Mouse (Mus musculus): ENCODE results near the gene Abca1. TPM values are rescaled to one million over a fixed set of nuclear protein-coding genes. Genes with fewer than 3 reads are reported as not detected.

Gene Abca1
- total RNA-seq (2012; rRNA removed) (8.4 and 10.8 TPM in 2 replicates), polyA plus RNA-seq (2012; ENCODE audit: insufficient read depth in 1 of 2, insufficient read length in 2 of 2, low read depth in 1 of 2, low replicate concordance in 2 of 2, missing spikeins in 1 of 2) (1 to 10 TPM in 1 of 2 experiments, not detected in 1; 9.0 TPM)

GRCm38 (mm10) chr4:53159767-53160166, at the start of gene Abca1:
Abca1 (minus strand) TSS chr4:53159895.
- Histone ChIP-seq H3K4me3 (ENCODE audit: control insufficient read depth in 1 of 2, insufficient read depth in 1 of 2, low read depth in 2 of 2, low read length in 2 of 2) (peak within 1 kb of the TSS; percentile 83 to 94), H3K27ac (ENCODE audit: control insufficient read depth, low read depth, low read length) (peak within 1 kb of the TSS; percentile 56), H3K9me3 (replicated peaks; ENCODE audit: insufficient read depth, low read length) (no peaks in the 10 kb centered on the region), H3K27me3 (ENCODE audit: control insufficient read depth in 1 of 2, insufficient read depth in 2 of 2, low read length in 2 of 2) (no peaks in the 10 kb centered on the region; a peak in 1 of 4 replicates), H3K79me2 (ENCODE audit: control insufficient read depth, insufficient read depth, low read length, poor library complexity) (peaks cover 21% of the 10 kb centered on the region), H3K4me1 (ENCODE audit: control insufficient read depth in 1 of 2, insufficient read depth in 2 of 2, low read length in 2 of 2) (peaks cover 0 to 16% of the 10 kb centered on the region in 2 experiments; a peak in 2 of 4 replicates), H3K9ac (ENCODE audit: control insufficient read depth, low read depth, low read length, poor library complexity, severe bottlenecking) (peak within 1 kb of the TSS; percentile 80), H3K36me3 (ENCODE audit: control insufficient read depth in 1 of 2, insufficient read depth in 2 of 2, low read length in 2 of 2) (peaks cover 0 to 12% of the 10 kb centered on the region in 2 experiments; a peak in 2 of 4 replicates)
- DNase-seq (ENCODE audit: low read depth, low spot score) = peak; percentile 95
- peak; percentile 55; the same call in 1 of the 2 replicates for TF ChIP-seq POLR2AphosphoS2 (IDR thresholded peaks at IDR 0.05; ENCODE audit: low read length)
- no peak for TF ChIP-seq CHD2 (IDR thresholded peaks at IDR 0.05; ENCODE audit: low read length)
- peak; percentile 75; the same call in 1 of the 2 replicates for TF ChIP-seq ZMIZ1 (IDR thresholded peaks at IDR 0.05; ENCODE audit: low read depth, low read length)
- TF ChIP-seq GATA1 (IDR thresholded peaks at IDR 0.05; ENCODE audit: low read depth, low read length) = no peak
- peak; percentile 36 to 85; a peak in 3 of 4 replicates for TF ChIP-seq POLR2A (IDR thresholded peaks at IDR 0.05; ENCODE audit: control insufficient read depth in 1 of 2, insufficient read depth in 1 of 2, low read depth in 1 of 2, low read length in 2 of 2, poor library complexity in 1 of 2)
- TF ChIP-seq TAL1 (IDR thresholded peaks at IDR 0.05; ENCODE audit: low read length) = no peak
- peak; percentile 73; the same call in 1 of the 2 replicates for TF ChIP-seq MYC (IDR thresholded peaks at IDR 0.05; ENCODE audit: low read depth, low read length)
- peak; percentile 64 for TF ChIP-seq HCFC1 (IDR thresholded peaks at IDR 0.05; ENCODE audit: low read depth, low read length)
- TF ChIP-seq RAD21 (IDR thresholded peaks at IDR 0.05; ENCODE audit: low read depth, low read length) = no peak
- TF ChIP-seq USF2 (IDR thresholded peaks at IDR 0.05; ENCODE audit: borderline replicate concordance in 1 of 2, insufficient read depth in 1 of 2, low read depth in 1 of 2, low read length in 2 of 2) = no peak
- TF ChIP-seq CHD1 (IDR thresholded peaks at IDR 0.05; ENCODE audit: low read depth, low read length) = no peak
- no peak for TF ChIP-seq UBTF (IDR thresholded peaks at IDR 0.05; ENCODE audit: borderline replicate concordance, insufficient read depth, low read depth, low read length)
- TF ChIP-seq MAX (IDR thresholded peaks at IDR 0.05; ENCODE audit: low read length) = peak; percentile 99
- TF ChIP-seq KAT2A (conservative IDR thresholded peaks at IDR 0.05; ENCODE audit: low read depth, low read length) = no peak
- peak; percentile 67 for TF ChIP-seq NRF1 (IDR thresholded peaks at IDR 0.05; ENCODE audit: insufficient read depth, low read depth, low read length, poor library complexity, severe bottlenecking)
- TF ChIP-seq ZNF384 (IDR thresholded peaks at IDR 0.05; ENCODE audit: low read depth, low read length) = no peak; the same call in 1 of the 2 replicates
- TF ChIP-seq MAFK (IDR thresholded peaks at IDR 0.05; ENCODE audit: borderline replicate concordance, low read depth, low read length) = no peak
- TF ChIP-seq BHLHE40 (IDR thresholded peaks at IDR 0.05; ENCODE audit: borderline replicate concordance, low read depth, low read length) = peak; percentile 57; the same call in 1 of the 2 replicates
- no peak; the same call in 1 of the 2 replicates for TF ChIP-seq RCOR1 (IDR thresholded peaks at IDR 0.05; ENCODE audit: low read depth, low read length)
- no peak for TF ChIP-seq ZKSCAN1 (IDR thresholded peaks at IDR 0.05; ENCODE audit: low read depth, low read length)
- no peak for TF ChIP-seq MEF2A (IDR thresholded peaks at IDR 0.05; ENCODE audit: extremely low read depth, insufficient replicate concordance, low read depth, low read length, poor library complexity, severe bottlenecking)
- peak; percentile 87; the same call in 1 of the 2 replicates for TF ChIP-seq TBP (IDR thresholded peaks at IDR 0.05; ENCODE audit: low read depth, low read length)
- no peak; the same call in 1 of the 2 replicates for TF ChIP-seq SMC3 (IDR thresholded peaks at IDR 0.05; ENCODE audit: low read depth, low read length)
- peak in 1 of 2 experiments; percentile 25; a peak in 1 of 4 replicates for TF ChIP-seq EP300 (IDR thresholded peaks at IDR 0.05; ENCODE audit: low read depth in 1 of 2, low read length in 2 of 2)
- TF ChIP-seq NELFE (IDR thresholded peaks at IDR 0.05; ENCODE audit: low read depth, low read length) = peak; percentile 53; the same call in 1 of the 2 replicates
- peak; percentile 100 for TF ChIP-seq SIN3A (IDR thresholded peaks at IDR 0.05; ENCODE audit: low read length)
- TF ChIP-seq JUND (IDR thresholded peaks at IDR 0.05; ENCODE audit: low read depth, low read length) = no peak
- TF ChIP-seq GABPA (IDR thresholded peaks at IDR 0.05; ENCODE audit: low read depth, low read length) = no peak
- no peak for TF ChIP-seq ELF1 (IDR thresholded peaks at IDR 0.05; ENCODE audit: low read depth, low read length)
- peak; percentile 98 for TF ChIP-seq MXI1 (IDR thresholded peaks at IDR 0.05; ENCODE audit: low read depth, low read length)
- TF ChIP-seq TCF12 (IDR thresholded peaks at IDR 0.05; ENCODE audit: low read depth, low read length) = peak; percentile 13; the same call in 1 of the 2 replicates
- no peak for TF ChIP-seq MYB (IDR thresholded peaks at IDR 0.05; ENCODE audit: low read depth, low read length)
- TF ChIP-seq MAZ (IDR thresholded peaks at IDR 0.05; ENCODE audit: low read depth, low read length) = no peak; the same call in 1 of the 2 replicates
- TF ChIP-seq POLR2AphosphoS5 (IDR thresholded peaks at IDR 0.05; ENCODE audit: borderline replicate concordance, low read depth, low read length) = no peak
- peak; percentile 78 for TF ChIP-seq USF1 (IDR thresholded peaks at IDR 0.05; ENCODE audit: low read depth, low read length)
- peak; percentile 25 for TF ChIP-seq ZC3H11A (IDR thresholded peaks at IDR 0.05; ENCODE audit: low read depth, low read length)

All from MEL (cell line).